Mouse (Mus musculus): ENCODE measurements around the gene Tmem131l. TPM values are rescaled to one million over a fixed set of nuclear protein-coding genes. Genes with fewer than 3 reads are reported as not detected.

The Tmem131l gene
- total RNA-seq, 2 experiments from 2014 or later: 19.6 to 26.4 TPM

- intact Hi-C loops (cut with DNase I): no loop called here
- no peak for DNase-seq (ENCODE audit: low spot score in 2 of 2)
These were observed 19.7 kb upstream of the Tmem131l start for GRCm38 (mm10) chr3:84059676-84060075.

- intact Hi-C loops (cut with DNase I): no loop called here
These were observed 19.3 kb upstream of the Tmem131l start for GRCm38 (mm10) chr3:84059261-84059660.

GRCm38 (mm10) chr3:84048729-84049175 lies 8.8 kb upstream of the Tmem131l start:
- DNase-seq (ENCODE audit: low spot score in 2 of 2): no peak
- intact Hi-C loops (cut with DNase I): loop anchor here (10.0 kb wide), 1 partner anchor 256 kb away; the partner anchor contains the start of gene Trim2

More at GRCm38 (mm10) chr3:84059261-84059660, 19.3 kb upstream of the Tmem131l start:
- no peak for DNase-seq (ENCODE audit: low spot score in 2 of 2)

- intact Hi-C loops (cut with DNase I): loop anchor here (10.0 kb wide), 1 partner anchor 259 kb away; the partner anchor contains the start of gene Trim2
- DNase-seq (ENCODE audit: low spot score in 2 of 2): no peak
These were observed 6.2 kb upstream of the Tmem131l start for GRCm38 (mm10) chr3:84046206-84046605.

- no peak for DNase-seq (ENCODE audit: low spot score in 2 of 2)
- intact Hi-C loops (cut with DNase I): loop anchor here (5.0 to 10.0 kb wide), 3 partner anchors 94 to 263 kb away; partner anchors contain the start of genes Mnd1 and Trim2
These were observed 1.8 kb upstream of the Tmem131l start for GRCm38 (mm10) chr3:84041739-84042138.

- peak; percentile 31 to 44 for DNase-seq (ENCODE audit: low spot score in 2 of 2)
- intact Hi-C loops (cut with DNase I): loop anchor here (5.0 to 10.0 kb wide), 3 partner anchors 93 to 264 kb away; partner anchors contain the start of genes Mnd1 and Trim2
These were observed 604 bp upstream of the Tmem131l start for GRCm38 (mm10) chr3:84040476-84041082.

- peak; percentile 26 to 34 for DNase-seq (ENCODE audit: low spot score in 2 of 2)
- intact Hi-C loops (cut with DNase I): loop anchor here (2.0 kb wide), 1 partner anchor 42 kb away; no protein-coding TSS in a partner anchor
These were observed 862 bp downstream of the Tmem131l start for GRCm38 (mm10) chr3:84038981-84039645.

- no peak for DNase-seq (ENCODE audit: low spot score in 2 of 2)
- intact Hi-C loops (cut with DNase I): loop anchor here (2.0 kb wide), 1 partner anchor 43 kb away; no protein-coding TSS in a partner anchor
These were observed 1.8 kb downstream of the Tmem131l start for GRCm38 (mm10) chr3:84038126-84038525.

- intact Hi-C loops (cut with DNase I): no loop called here
- DNase-seq (ENCODE audit: low spot score in 2 of 2): no peak
These were observed 2.4 kb downstream of the Tmem131l start for GRCm38 (mm10) chr3:84037536-84037935.

GRCm38 (mm10) chr3:84036866-84037265 lies 3.1 kb downstream of the Tmem131l start:
- intact Hi-C loops (cut with DNase I): no loop called here
- DNase-seq (ENCODE audit: low spot score in 2 of 2): no peak

- intact Hi-C loops (cut with DNase I): no loop called here
- DNase-seq (ENCODE audit: low spot score in 2 of 2): no peak
These were observed 4.1 kb downstream of the Tmem131l start for GRCm38 (mm10) chr3:84035728-84036364.

- no peak for DNase-seq (ENCODE audit: low spot score in 2 of 2)
- intact Hi-C loops (cut with DNase I): no loop called here
These were observed 5.7 kb downstream of the Tmem131l start for GRCm38 (mm10) chr3:84034115-84034780.

- intact Hi-C loops (cut with DNase I): no loop called here
- DNase-seq (ENCODE audit: low spot score in 2 of 2): no peak
These were observed 6.8 kb downstream of the Tmem131l start for GRCm38 (mm10) chr3:84032933-84033730.

GRCm38 (mm10) chr3:84032419-84032818 lies 7.6 kb downstream of the Tmem131l start:
- DNase-seq (ENCODE audit: low spot score in 2 of 2): no peak
- intact Hi-C loops (cut with DNase I): no loop called here

- DNase-seq (ENCODE audit: low spot score in 2 of 2): no peak
- intact Hi-C loops (cut with DNase I): no loop called here
These were observed 8.8 kb downstream of the Tmem131l start for GRCm38 (mm10) chr3:84031216-84031615.

GRCm38 (mm10) chr3:84028968-84029367 lies 11.0 kb downstream of the Tmem131l start:
- intact Hi-C loops (cut with DNase I): no loop called here
- no peak for DNase-seq (ENCODE audit: low spot score in 2 of 2)

GRCm38 (mm10) chr3:84027691-84028159 lies 12.2 kb downstream of the Tmem131l start:
- intact Hi-C loops (cut with DNase I): no loop called here
- DNase-seq (ENCODE audit: low spot score in 2 of 2): no peak

- DNase-seq (ENCODE audit: low spot score in 2 of 2): no peak
- intact Hi-C loops (cut with DNase I): no loop called here
These were observed 15.4 kb downstream of the Tmem131l start for GRCm38 (mm10) chr3:84024512-84025072.

GRCm38 (mm10) chr3:84022723-84023122 lies 17.3 kb downstream of the Tmem131l start:
- intact Hi-C loops (cut with DNase I): no loop called here
- DNase-seq (ENCODE audit: low spot score in 2 of 2): no peak
